Mouse (Mus musculus): ENCODE measurements around the gene Vcp.

The Vcp gene

GRCm38 (mm10) chr4:42941396-42941795 is 58.9 kb downstream of the Vcp start:
- DNase-seq: no peak

DNA sequence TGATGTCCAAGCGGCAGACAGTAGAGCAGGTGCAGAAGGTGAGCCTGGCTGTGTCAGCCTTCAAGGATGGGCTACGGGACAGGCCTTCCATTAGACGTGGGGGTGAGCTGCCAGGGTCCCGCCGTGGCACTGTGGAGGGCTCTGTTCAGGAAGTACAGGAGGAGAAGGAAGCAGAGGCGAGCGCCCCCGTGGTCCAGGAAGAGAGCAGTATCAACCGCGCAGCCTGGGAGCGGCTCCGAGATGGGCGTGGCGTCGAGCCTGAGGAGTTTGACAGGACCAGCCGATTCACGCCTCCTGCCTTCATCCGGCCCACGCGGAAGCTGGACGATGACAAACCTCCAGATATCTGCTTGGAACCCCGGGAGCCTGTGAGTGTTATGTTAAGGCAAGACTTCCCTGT is 66.7 kb downstream of the Vcp start:
- no peak for DNase-seq

GRCm38 (mm10) chr4:42932229-42932969 is 67.9 kb downstream of the Vcp start:
- DNase-seq: peak in 1 of 2 experiments; percentile 0

Data from spleen, adult 18-20 months (tissue).